Mouse (Mus musculus) urinary bladder, postnatal 10 days (tissue): ENCODE measurements around the gene Hmgb4.

Source experiments
- DNase-seq: peaks from one replicate; pipeline ENCODE4 v3.0.0; 2022; ENCODE audit warnings: low spot score

The Hmgb4 gene

GRCm38 (mm10) chr4:128224453-128224852 lies 36.3 kb downstream of the Hmgb4 start:
- DNase-seq: no peak

- DNase-seq: no peak
Observed at GRCm38 (mm10) chr4:128217991-128218595, 42.7 kb downstream of the Hmgb4 start.
